Mouse (Mus musculus) forebrain, embryonic 14.5 days (tissue): ENCODE data around the gene Gm20388. TPM values are rescaled to one million over a fixed set of nuclear protein-coding genes. Genes with fewer than 3 reads are reported as not detected.

Source experiments
- ATAC-seq: fragments of 200-750 bp; cut with Nextera tagmentation; 2 replicates; pipeline ENCODE4 v1.8.0; 2017; ENCODE audit warnings: mild to moderate bottlenecking, moderate library complexity
- DNase-seq: peaks from one replicate; pipeline ENCODE4 v3.0.0-alpha.2; 2015; ENCODE audit warnings: low spot score
- H3K27ac ChIP-seq: fragments of 300-500 bp; sonication (generic); 2 replicates; pipeline ENCODE4 v1.5.1; 2014; ENCODE audit warnings: low read depth, mild to moderate bottlenecking, control low read depth, low read length, moderate library complexity
- H3K27me3 ChIP-seq: fragments of 300-500 bp; sonication (generic); replicated peaks from 2 replicates; pipeline ENCODE4 v1.6.1; 2014; ENCODE audit warnings: low read length, control low read depth, mixed read lengths; ENCODE audit not compliant: control insufficient read depth, insufficient read depth
- H3K36me3 ChIP-seq: fragments of 300-500 bp; sonication (generic); 2 replicates; pipeline ENCODE4 v1.6.1; 2014; ENCODE audit warnings: low read length, control low read depth; ENCODE audit not compliant: control insufficient read depth, insufficient read depth
- H3K4me1 ChIP-seq: fragments of 300-500 bp; sonication (generic); 2 replicates; pipeline ENCODE4 v1.6.1; 2014; ENCODE audit warnings: antibody characterized with exemption, low read length, control low read depth; ENCODE audit not compliant: control insufficient read depth, insufficient read depth
- H3K4me2 ChIP-seq: fragments of 300-500 bp; sonication (generic); 2 replicates; pipeline ENCODE4 v1.6.1; 2014; ENCODE audit warnings: mild to moderate bottlenecking, control low read depth, low read length
- H3K4me3 ChIP-seq: fragments of 300-500 bp; sonication (generic); 2 replicates; pipeline ENCODE4 v1.5.1; 2014; ENCODE audit warnings: low read depth, low read length, control low read depth
- H3K9ac ChIP-seq: fragments of 300-500 bp; sonication (generic); 2 replicates; pipeline ENCODE4 v1.6.1; 2014; ENCODE audit warnings: mild to moderate bottlenecking, low read length, control low read depth, moderate library complexity
- H3K9me3 ChIP-seq: fragments of 300-500 bp; sonication (generic); replicated peaks from 2 replicates; pipeline ENCODE4 v1.6.1; 2016; ENCODE audit warnings: low read length, control low read depth, mixed read lengths; ENCODE audit not compliant: control insufficient read depth
- WGBS: fragments of 180-500 bp; shearing (Covaris S2); extraction: QIAGEN DNeasy Blood & Tissue Kit; methylation state at CpG from one replicate; pipeline ENCODE4 v1.1.7; 2014; 5-methylcytosine and 5-hydroxymethylcytosine counted together
- polyA plus RNA-seq: library from polyadenylated mRNA; unstranded; fragments of >200 nt; fragmentation: Nextera tagmentation; extraction: Ambion mirVana; gene quantifications from 2 replicates; pipeline ENCODE4 v1.2.1, GENCODE M21; 2014

The Gm20388 gene
- polyA plus RNA-seq, 1 experiment from 2014 or later: 7.4 TPM

- 9% methylated on average over 5 of the region's 5 CpGs for WGBS
- H3K9ac ChIP-seq: no peak overlapping the region
- peak; percentile 72 for DNase-seq
Measured at GRCm38 (mm10) chr8:120595963-120596362, 685.3 kb downstream of the Gm20388 start.

DNA sequence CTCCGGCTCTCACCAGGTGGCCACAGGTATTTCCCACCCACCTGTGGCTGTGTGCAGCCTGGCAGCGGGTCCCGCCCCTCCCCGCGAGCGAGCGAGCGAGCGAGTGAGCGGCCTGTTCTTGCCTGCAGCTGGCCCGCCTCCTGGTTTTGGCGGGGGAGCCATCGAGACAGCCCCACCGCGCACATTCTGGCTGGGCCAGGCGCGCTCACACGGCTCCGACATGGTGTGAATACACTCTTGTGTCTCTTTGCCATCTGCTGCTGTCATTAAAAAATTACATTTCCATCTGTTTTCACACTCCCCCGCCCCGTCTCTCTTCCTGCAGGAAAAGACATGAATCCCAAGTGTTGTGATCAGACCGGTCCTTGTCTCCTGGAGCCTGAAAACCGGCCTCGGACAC lies 687.9 kb downstream of the Gm20388 start:
- H3K27me3 ChIP-seq: no peaks in the 10 kb centered on the region
- H3K9me3 ChIP-seq: no peaks in the 10 kb centered on the region
- DNase-seq (peak; percentile 93), ATAC-seq (peak; percentile 87)
- H3K27ac ChIP-seq: peak overlapping the region; percentile 78
- 21% methylated on average over 24 of the region's 24 CpGs for WGBS
- peaks cover 10% of the 10 kb centered on the region; the same call in 1 of the 2 replicates for H3K4me1 ChIP-seq
- peak overlapping the region; percentile 12; the same call in 1 of the 2 replicates for H3K4me2 ChIP-seq
- no peak overlapping the region for H3K4me3 ChIP-seq
- no peaks in the 10 kb centered on the region for H3K36me3 ChIP-seq
- no peak overlapping the region for H3K9ac ChIP-seq

More at GRCm38 (mm10) chr8:120595963-120596362, 685.3 kb downstream of the Gm20388 start:
- H3K4me1 ChIP-seq: peaks cover 6% of the 10 kb centered on the region; the same call in 1 of the 2 replicates
- H3K4me3 ChIP-seq: no peak overlapping the region
- H3K36me3 ChIP-seq: no peaks in the 10 kb centered on the region
- H3K27ac ChIP-seq: no peak overlapping the region
- H3K9me3 ChIP-seq: no peaks in the 10 kb centered on the region
- H3K27me3 ChIP-seq: no peaks in the 10 kb centered on the region
- H3K4me2 ChIP-seq: no peak overlapping the region
- ATAC-seq: no peak

DNA sequence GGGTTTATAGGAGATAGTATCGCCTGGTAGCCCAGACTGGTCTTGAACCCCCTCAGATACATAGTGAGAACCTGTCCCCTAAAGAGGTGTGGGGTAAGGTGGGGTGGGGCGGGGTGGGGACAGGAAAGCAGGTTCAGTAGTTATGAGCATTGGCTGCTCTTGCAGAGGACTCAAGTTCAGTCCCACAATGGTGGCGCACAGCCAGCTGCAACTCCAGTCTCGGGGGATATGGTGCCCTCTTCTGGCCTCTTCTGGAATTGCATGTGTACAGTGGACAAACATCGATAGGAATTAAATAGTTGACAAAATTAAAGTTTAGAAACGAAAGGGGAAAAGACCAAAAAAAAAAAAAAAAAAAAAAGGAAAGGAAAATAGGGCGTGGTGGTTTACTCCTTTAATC lies 688.9 kb downstream of the Gm20388 start:
- no peaks in the 10 kb centered on the region for H3K27me3 ChIP-seq
- no peaks in the 10 kb centered on the region for H3K36me3 ChIP-seq
- DNase-seq: peak; percentile 81
- peaks cover 10% of the 10 kb centered on the region; the same call in 1 of the 2 replicates for H3K4me1 ChIP-seq
- no peak overlapping the region for H3K4me2 ChIP-seq
- 44% methylated on average over 7 of the region's 7 CpGs for WGBS
- H3K9me3 ChIP-seq: no peaks in the 10 kb centered on the region
- H3K4me3 ChIP-seq: no peak overlapping the region
- no peak for ATAC-seq
- peak overlapping the region; percentile 78; the same call in 1 of the 2 replicates for H3K27ac ChIP-seq
- H3K9ac ChIP-seq: no peak overlapping the region

DNA sequence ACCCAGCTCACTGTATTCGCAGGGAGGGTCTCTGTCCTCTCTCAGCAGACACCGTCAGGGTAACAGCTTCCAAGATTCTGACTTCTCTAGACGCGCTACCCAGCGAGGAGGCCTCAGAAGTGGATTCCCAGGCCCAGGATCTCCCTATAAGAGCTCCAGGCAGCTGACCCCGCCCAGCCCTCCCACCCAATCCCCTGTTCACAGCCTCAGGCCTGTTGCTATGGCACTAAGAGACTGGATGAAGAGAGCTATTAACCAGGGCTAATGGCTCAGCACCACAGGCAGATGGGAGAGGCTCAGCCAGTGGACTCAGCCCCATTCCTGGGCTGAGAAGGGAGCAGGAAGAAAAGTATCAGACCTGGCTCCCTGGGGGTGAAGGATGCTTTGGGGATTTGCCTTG lies 692.0 kb downstream of the Gm20388 start:
- Histone ChIP-seq H3K4me2 (no peak overlapping the region), H3K27me3 (no peaks in the 10 kb centered on the region), H3K4me3 (no peak overlapping the region), H3K9me3 (no peaks in the 10 kb centered on the region), H3K36me3 (no peaks in the 10 kb centered on the region), H3K9ac (no peak overlapping the region), H3K4me1 (peaks cover 10% of the 10 kb centered on the region; the same call in 1 of the 2 replicates), H3K27ac (no peak overlapping the region)
- 35% methylated on average over 6 of the region's 6 CpGs for WGBS
- DNase-seq (peak; percentile 71), ATAC-seq (peak; percentile 38; the same call in 1 of the 2 replicates)

DNA sequence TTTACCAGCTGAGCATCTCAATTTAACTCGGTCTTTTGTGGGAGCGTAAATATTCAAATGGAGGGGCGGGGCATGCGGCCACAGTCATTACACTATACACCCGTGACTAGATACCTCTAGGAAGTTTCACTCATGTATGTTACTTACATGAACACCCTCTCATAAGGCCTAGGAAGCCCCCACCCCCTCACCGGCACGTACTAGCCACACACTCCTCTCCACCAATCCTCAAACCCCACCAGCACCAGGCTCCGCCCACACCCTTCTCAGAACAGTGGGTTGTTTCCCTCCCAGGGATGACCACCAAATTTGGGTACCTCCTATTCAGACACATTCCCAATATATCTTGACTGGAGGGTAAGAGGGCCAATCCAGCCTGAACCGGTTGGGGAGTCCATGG lies 696.8 kb downstream of the Gm20388 start:
- no peaks in the 10 kb centered on the region for H3K36me3 ChIP-seq
- no peak overlapping the region for H3K9ac ChIP-seq
- no peaks in the 10 kb centered on the region for H3K27me3 ChIP-seq
- ATAC-seq (peak; percentile 37; the same call in 1 of the 2 replicates), DNase-seq (no peak)
- WGBS: 81% methylated on average over 9 of the region's 9 CpGs
- H3K27ac ChIP-seq: no peak overlapping the region
- H3K4me1 ChIP-seq: 0 out of 2 replicates have a peak, but pooled peaks cover 6% of the 10 kb centered on the region
- no peaks in the 10 kb centered on the region for H3K9me3 ChIP-seq
- no peak overlapping the region for H3K4me3 ChIP-seq
- no peak overlapping the region for H3K4me2 ChIP-seq

GRCm38 (mm10) chr8:120607885-120608284 lies 697.2 kb downstream of the Gm20388 start:
- H3K4me3 ChIP-seq: no peak overlapping the region
- no peaks in the 10 kb centered on the region for H3K36me3 ChIP-seq
- H3K4me2 ChIP-seq: no peak overlapping the region
- no peak overlapping the region for H3K27ac ChIP-seq
- DNase-seq (peak; percentile 87), ATAC-seq (peak; percentile 75)
- 0 out of 2 replicates have a peak, but pooled peaks cover 1% of the 10 kb centered on the region for H3K4me1 ChIP-seq
- no peak overlapping the region for H3K9ac ChIP-seq
- no peaks in the 10 kb centered on the region for H3K9me3 ChIP-seq
- no peaks in the 10 kb centered on the region for H3K27me3 ChIP-seq
- 16% methylated on average over 7 of the region's 7 CpGs for WGBS

DNA sequence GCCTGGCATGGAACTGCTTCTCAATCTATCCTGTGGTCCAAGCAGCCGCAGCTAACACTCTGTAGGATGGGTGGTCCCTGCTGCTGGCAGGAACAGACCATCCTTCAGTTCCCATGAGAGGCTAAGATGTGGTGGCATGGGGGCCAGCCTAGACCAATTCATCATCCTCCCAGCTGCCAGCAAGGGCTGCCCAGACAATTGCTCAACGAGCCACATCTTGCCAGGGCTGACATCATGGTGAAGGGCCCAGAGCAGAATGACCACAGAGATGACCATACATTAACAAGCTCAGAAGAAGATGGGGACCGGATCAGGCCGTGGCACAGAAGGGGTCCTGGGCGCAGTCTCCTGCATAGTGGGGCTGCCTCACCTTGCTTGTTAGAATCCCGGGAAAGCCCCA lies 700.2 kb downstream of the Gm20388 start:
- ATAC-seq: no peak
- H3K4me1 ChIP-seq: no peaks in the 10 kb centered on the region
- WGBS: 88% methylated on average over 6 of the region's 6 CpGs
- DNase-seq: no peak
- no peaks in the 10 kb centered on the region for H3K27me3 ChIP-seq
- H3K9ac ChIP-seq: no peak overlapping the region
- no peaks in the 10 kb centered on the region for H3K9me3 ChIP-seq
- H3K4me2 ChIP-seq: no peak overlapping the region
- no peak overlapping the region for H3K4me3 ChIP-seq
- no peaks in the 10 kb centered on the region for H3K36me3 ChIP-seq
- H3K27ac ChIP-seq: no peak overlapping the region

GRCm38 (mm10) chr8:120614491-120614890 lies 703.9 kb downstream of the Gm20388 start:
- Histone ChIP-seq H3K9me3 (no peaks in the 10 kb centered on the region), H3K27ac (no peak overlapping the region), H3K4me2 (no peak overlapping the region), H3K9ac (no peak overlapping the region), H3K36me3 (no peaks in the 10 kb centered on the region), H3K4me1 (peaks cover 7% of the 10 kb centered on the region; the same call in 1 of the 2 replicates), H3K4me3 (no peak overlapping the region), H3K27me3 (no peaks in the 10 kb centered on the region)
- DNase-seq (no peak), ATAC-seq (no peak)
- WGBS: 86% methylated on average over 3 of the region's 3 CpGs
